Mouse (Mus musculus): Measurements from ENCODE around the gene Unc5a.

- TF ChIP-seq CTCF (IDR thresholded peaks at IDR 0.05; ENCODE audit: low read depth) (no peak), EP300 (IDR thresholded peaks at IDR 0.05; ENCODE audit: low read depth) (no peak)
These were observed 11.3 kb upstream of the Unc5a start for GRCm38 (mm10) chr13:54937885-54938284.

Data from liver, postnatal 0 days (tissue).